Mouse (Mus musculus): ENCODE measurements around the gene Phlpp2. TPM values are rescaled to one million over a fixed set of nuclear protein-coding genes. Genes with fewer than 3 reads are reported as not detected.

Gene Phlpp2
- total RNA-seq, 2 experiments from 2014 or later, result 5.6 to 6.4 TPM

GRCm38 (mm10) chr8:109959112-109959511 is 90.8 kb downstream of the Phlpp2 start:
- intact Hi-C loops (cut with DNase I), result no loop called here
- no peak for DNase-seq

- DNase-seq, result peak in 1 of 2 experiments; percentile 41
- intact Hi-C loops (cut with DNase I), result no loop called here
These were observed 93.5 kb downstream of the Phlpp2 start, which contains the start of gene Marveld3 for GRCm38 (mm10) chr8:109961693-109962367. Gene Marveld3, minus strand, starts transcription at chr8:109962203.

GRCm38 (mm10) chr8:109962896-109963295 is 94.6 kb downstream of the Phlpp2 start:
- DNase-seq, result no peak
- intact Hi-C loops (cut with DNase I), result no loop called here

GRCm38 (mm10) chr8:109963421-109963820 is 95.1 kb downstream of the Phlpp2 start:
- intact Hi-C loops (cut with DNase I), result no loop called here
- no peak for DNase-seq

- intact Hi-C loops (cut with DNase I), result no loop called here
- no peak for DNase-seq
These were observed 95.8 kb downstream of the Phlpp2 start for GRCm38 (mm10) chr8:109964106-109964505.

GRCm38 (mm10) chr8:109968837-109969236 is 100.5 kb downstream of the Phlpp2 start:
- no peak for DNase-seq
- intact Hi-C loops (cut with DNase I), result no loop called here

GRCm38 (mm10) chr8:109970323-109970722 is 102.0 kb downstream of the Phlpp2 start:
- intact Hi-C loops (cut with DNase I), result loop anchor here (1.0 kb wide), 1 partner anchor 101 kb away; no protein-coding TSS in a partner anchor
- no peak for DNase-seq

- intact Hi-C loops (cut with DNase I), result no loop called here
- no peak for DNase-seq
These were observed 104.6 kb downstream of the Phlpp2 start for GRCm38 (mm10) chr8:109972901-109973300.

- DNase-seq, result no peak
- intact Hi-C loops (cut with DNase I), result no loop called here
These were observed 111.0 kb downstream of the Phlpp2 start for GRCm38 (mm10) chr8:109979339-109979738.

- no peak for DNase-seq
These were observed 114.2 kb downstream of the Phlpp2 start for GRCm38 (mm10) chr8:109982386-109983105.

GRCm38 (mm10) chr8:109983944-109984343 is 115.6 kb downstream of the Phlpp2 start:
- peak in 1 of 2 experiments; percentile 4 for DNase-seq
- intact Hi-C loops (cut with DNase I), result no loop called here

More at GRCm38 (mm10) chr8:109982386-109983105, 114.2 kb downstream of the Phlpp2 start:
- intact Hi-C loops (cut with DNase I), result no loop called here

GRCm38 (mm10) chr8:109986384-109986783 is 118.0 kb downstream of the Phlpp2 start:
- no peak for DNase-seq
- intact Hi-C loops (cut with DNase I), result no loop called here

- DNase-seq, result no peak
These were observed 119.4 kb downstream of the Phlpp2 start for GRCm38 (mm10) chr8:109987776-109988175.

GRCm38 (mm10) chr8:109989151-109989550 is 120.8 kb downstream of the Phlpp2 start:
- intact Hi-C loops (cut with DNase I), result no loop called here
- DNase-seq, result no peak

More at GRCm38 (mm10) chr8:109987776-109988175, 119.4 kb downstream of the Phlpp2 start:
- intact Hi-C loops (cut with DNase I), result no loop called here

- no peak for DNase-seq
- intact Hi-C loops (cut with DNase I), result no loop called here
These were observed 121.9 kb downstream of the Phlpp2 start, which contains the start of gene Tat for GRCm38 (mm10) chr8:109990224-109990623. Gene Tat, plus strand, starts transcription at chr8:109990437.

GRCm38 (mm10) chr8:109992166-109992565 is 123.8 kb downstream of the Phlpp2 start:
- intact Hi-C loops (cut with DNase I), result no loop called here

GRCm38 (mm10) chr8:109992951-109993350 is 124.6 kb downstream of the Phlpp2 start:
- DNase-seq, result no peak
- intact Hi-C loops (cut with DNase I), result no loop called here

More at GRCm38 (mm10) chr8:109992166-109992565, 123.8 kb downstream of the Phlpp2 start:
- DNase-seq, result no peak

Other genes with a start within 250 kb of the Phlpp2 start
- 10 to 100 TPM; 61.7 to 62.6 TPM for gene Ist1, start 175.3 kb upstream of the Phlpp2 start, total RNA-seq (2021)
- gene Zfp821, start 163.0 kb upstream of the Phlpp2 start, total RNA-seq (2021), result 10 to 100 TPM; 13.1 to 15.2 TPM
- gene Atxn1l, start 130.8 kb upstream of the Phlpp2 start, total RNA-seq (2021), result 10 to 100 TPM; 34.7 to 36.7 TPM
- gene Ap1g1, start 90.0 kb upstream of the Phlpp2 start, total RNA-seq (2021), result 10 to 100 TPM; 53.2 to 53.6 TPM
- under 1 TPM; 0.27 to 0.55 TPM for gene Marveld3, start 93.7 kb downstream of the Phlpp2 start, total RNA-seq (2021)
- gene Tat, start 121.9 kb downstream of the Phlpp2 start, total RNA-seq (2021), result under 1 TPM; 0.12 to 0.31 TPM
- gene Chst4, start 171.2 kb downstream of the Phlpp2 start, total RNA-seq (2021), result 1 to 10 TPM; 4.4 TPM
- 1 to 10 TPM; 6.2 to 7.2 TPM for gene Zfp612, start 211.2 kb downstream of the Phlpp2 start, total RNA-seq (2021)
- not detected for gene Gm21964, start 232.7 kb downstream of the Phlpp2 start, total RNA-seq (2021)
- not detected for gene Gm17720, start 234.2 kb downstream of the Phlpp2 start, total RNA-seq (2021)